Mouse (Mus musculus) layer of hippocampus, adult 8-10 months (tissue): ENCODE measurements at regions not wholly inside any gene's neighbourhood (a gene's known extent, or its start where the extent isn't known, plus 50 kb on each side); places are given as distances from the start of the nearest gene placed in this dataset.
A peak's percentile ranks its signal among the peaks of the same experiment; 100 is the strongest.

Experiments
- DNase-seq, 2 experiments: peaks; one replicate each; pipeline ENCODE4 v3.0.0; 2022; ENCODE audit warnings: low spot score in 2 of 2

DNA sequence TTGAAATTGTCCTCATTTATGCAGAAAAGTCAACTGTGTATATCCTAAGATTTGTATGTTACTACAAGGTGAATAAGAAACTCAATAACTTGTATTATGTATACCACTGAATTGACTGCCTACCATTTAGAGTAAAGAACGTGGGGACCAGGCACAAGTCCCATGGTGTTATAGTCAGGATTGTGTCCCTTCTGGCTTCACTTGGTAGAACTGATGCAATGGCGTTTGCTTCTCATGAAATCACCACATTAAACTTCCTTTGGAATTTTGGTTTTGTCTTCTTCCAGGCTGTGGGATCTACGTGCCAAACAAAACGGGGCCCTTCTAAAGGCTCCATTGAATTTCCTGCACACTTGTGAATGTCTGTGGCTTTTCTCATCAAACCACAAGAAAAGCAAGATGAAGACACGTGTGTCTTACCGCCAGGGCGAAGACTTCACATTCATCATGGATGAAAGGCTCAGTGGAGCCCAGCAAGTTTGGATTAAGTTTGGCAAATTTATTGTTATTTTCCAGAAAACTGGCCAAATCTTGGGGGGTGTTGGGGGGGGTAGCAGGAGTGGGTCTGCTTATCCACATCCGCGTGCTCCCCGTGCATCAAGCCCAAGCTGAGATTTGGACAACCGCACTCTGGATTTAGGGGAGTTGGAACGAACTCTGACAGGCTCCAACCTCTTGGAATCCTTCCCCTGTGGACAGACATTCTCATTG is 353.3 kb downstream of the Ankrd50 start:
- no peak for DNase-seq

DNA sequence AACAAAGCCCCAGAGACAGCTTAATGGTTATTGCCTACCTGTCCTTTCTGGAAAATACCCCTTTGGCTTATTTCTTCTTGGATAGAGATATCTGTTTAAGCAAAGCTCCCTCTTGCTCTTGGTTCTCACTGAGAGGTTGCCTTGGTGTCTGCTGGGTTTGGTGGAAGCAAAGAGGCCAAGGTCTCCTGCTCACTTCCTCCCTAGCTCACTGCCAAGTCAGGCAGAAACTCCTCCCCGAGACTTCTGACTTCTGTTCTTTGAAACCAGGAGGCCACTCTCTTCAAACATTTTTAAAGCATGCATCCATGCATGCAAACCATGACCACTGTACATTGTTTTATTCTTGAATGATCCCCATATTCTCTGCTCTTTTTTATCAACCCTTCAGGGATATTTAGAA is 354.6 kb downstream of the Ankrd50 start:
- no peak for DNase-seq

DNA sequence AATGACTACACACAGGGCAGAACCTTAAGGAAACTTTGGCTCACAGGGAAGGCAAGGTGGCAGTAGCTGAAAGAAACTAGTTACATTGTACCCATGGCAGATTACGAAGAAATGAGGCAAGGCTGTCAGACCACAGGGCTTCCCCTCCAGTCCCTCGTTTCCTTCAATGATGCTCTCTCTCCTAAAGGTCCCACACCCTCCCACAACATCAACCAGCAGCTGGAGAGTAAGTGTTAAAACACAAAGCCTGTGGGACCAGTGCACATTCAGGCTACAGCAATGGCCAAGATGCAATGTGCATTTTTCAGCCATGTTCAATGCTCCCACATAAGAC is 355.5 kb downstream of the Ankrd50 start:
- no peak for DNase-seq

DNA sequence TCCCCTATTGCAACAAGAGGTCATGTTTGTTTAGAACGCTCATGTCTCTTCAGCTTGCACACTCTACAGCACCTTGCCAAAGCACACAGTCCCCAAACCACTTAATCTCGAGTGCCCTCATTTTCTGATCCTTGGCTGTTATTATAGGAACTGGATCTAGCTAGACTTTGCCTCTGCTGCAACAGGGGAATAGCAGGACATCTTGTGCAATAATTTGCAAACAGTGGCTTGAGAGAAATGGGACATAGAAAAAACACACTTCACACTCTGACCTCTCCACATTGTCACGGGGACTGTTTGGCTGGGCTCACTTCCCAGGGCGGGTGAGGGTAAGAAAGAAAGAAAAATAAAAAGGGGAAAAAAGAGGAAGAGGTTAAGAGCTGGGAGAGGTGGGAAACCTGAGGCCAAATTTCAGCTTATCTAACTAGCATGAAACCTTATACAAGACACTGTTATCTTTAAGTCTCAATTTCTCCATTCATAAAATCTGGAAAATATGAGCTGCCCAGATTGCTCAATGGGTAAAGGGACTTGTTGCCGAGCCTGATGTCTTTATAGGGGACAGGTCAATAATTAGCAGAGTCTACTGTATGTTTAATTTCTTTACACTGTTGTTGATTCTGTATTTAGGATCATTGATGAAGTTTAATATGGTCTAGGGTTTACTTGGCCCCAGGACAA is 356.0 kb downstream of the Ankrd50 start:
- no peak for DNase-seq

DNA sequence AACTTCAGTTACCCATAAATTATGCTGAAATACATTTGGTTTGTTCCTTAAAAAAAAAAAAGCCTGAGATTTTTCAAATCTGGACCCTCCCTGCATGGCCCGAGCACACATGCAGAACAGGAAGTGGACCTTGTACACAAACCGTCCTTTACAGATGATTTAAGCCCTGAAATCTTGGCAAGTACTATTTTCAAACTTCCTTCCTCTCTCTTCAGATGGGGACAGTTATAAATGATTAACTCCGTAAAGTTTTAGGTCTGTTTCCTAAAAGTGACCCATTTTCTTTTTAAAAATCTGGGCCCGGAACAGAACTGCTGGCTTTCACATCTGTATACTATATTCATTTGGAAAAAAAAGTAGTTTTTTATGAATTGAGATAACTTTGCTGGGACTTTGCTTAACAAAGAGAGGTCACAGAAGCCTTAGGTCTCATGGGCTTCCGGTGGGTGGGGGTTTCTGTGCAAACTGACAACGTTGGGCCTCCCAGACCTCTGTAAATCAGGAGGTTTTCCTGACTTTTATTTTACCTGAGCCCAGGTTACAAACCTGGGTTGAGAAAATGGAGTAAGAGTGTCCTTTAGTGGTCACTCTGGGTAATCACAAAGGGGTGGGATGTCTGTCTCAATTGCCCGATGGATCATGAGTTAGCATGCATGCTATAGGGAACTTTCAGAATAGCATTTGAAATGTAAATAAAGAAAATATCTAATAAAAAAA is 368.4 kb downstream of the Ankrd50 start:
- no peak for DNase-seq

DNA sequence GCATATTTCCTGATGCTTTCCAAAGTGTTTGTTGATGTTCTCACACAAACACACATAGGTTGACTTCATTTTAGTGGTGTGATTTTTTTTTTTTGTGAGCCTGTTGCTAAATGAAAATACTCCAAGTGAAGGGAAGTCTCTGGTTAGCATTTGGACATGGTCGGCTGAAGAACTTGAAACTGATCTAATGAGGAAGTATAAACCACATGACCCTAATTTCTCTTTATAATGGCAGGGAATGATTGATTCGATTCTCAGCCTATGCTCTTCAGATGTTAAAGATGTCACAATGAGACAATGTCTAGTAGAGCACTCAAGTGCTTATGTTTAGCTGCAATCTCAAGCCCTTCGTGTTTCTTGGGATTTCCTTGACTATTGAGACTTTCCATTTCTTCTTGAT is 372.1 kb downstream of the Ankrd50 start:
- no peak for DNase-seq

DNA sequence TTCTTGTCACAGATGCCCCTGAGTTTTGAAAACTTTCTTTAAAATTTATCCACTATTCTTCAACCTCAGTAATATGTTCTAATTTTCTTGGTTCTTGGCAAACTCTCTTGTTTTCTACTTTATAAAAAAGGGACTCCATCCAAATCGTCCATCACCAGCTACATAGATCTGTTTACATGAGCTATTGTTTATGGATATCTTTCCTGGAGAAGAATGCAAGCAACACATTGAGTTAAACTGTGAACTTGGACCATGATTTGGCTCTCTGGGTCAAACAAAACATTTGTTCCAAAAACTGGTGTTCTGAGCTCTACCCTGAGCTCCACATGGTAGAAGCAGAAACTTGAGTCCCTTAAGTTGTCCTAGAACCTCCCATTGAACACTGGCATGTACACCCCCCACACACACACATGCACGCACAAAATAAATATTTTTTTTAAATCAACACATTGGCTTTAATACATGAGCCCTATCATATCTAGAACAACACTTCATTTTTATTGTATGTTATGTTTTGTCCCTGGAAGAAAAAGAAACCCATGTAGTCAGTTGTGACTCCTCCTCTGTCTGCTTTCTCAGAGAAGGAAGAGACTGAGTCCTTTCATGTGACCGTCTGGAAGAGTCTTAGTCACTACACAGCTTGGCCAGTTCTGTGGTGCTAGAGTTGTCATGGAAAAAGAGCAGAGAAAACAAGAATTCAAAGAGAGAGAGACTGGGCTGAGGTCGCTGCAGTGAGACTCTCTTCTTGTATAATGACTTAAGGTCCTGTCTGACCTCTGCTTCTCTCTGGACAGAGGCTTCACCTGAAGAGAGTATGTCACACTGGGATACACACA is 379.4 kb downstream of the Ankrd50 start:
- DNase-seq, result no peak

DNA sequence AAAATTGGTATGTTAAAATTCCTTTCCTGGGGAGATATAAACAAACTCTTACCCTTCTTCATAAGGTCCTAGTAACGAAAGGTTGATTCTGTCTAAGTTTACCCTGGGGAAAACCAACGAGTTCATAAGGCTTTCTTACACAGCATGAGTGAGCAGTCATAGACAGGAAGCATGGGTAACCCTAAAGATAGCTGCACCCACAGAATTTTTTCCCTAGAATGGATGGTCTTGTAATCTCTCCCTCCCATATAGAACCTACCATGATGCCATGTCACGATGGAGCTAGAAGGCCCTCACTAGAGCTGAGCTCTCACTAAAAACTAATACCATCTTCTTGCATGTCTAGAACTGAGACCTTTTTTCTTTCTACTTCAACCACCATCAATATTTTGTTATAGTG is 380.1 kb upstream of the Gm5148 start:
- DNase-seq, result no peak

DNA sequence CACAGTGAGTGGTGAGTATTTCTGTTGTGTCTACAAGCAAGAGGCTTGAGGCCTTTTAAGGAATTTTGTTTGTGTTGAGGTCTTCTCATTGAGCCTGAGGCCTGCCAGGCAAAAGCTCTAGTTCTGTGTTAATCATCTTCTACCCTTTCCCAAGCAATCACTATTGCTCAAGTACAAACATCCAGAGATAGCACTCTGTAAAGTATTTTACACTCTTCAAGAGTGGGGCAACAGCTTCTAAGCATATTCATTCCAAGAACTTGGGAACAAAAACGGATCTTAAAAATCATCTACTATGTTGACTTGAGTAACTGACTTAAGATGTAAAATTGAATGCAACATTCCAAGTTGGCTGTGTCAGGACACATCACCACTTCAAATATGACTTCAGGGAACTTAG is 378.7 kb upstream of the Gm5148 start:
- DNase-seq, result no peak

DNA sequence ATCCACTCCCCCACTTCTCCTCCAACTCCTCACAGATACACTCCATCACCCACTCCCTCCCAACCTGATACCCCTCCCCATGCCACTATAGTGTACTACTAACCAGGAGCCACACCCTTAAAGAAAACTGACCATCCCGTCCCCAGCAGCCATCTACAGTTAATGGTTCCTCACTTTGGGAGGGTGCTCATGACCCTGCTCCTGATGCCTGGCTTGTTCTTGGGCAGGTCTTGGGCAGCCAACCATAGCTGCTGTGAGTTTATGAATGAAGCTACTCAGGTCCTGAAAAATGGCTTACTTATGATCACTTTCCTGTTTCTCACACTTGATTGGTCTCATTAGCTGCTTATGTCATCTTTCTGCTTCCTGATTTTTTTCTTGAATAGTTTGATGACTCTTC is 377.9 kb upstream of the Gm5148 start:
- no peak for DNase-seq

DNA sequence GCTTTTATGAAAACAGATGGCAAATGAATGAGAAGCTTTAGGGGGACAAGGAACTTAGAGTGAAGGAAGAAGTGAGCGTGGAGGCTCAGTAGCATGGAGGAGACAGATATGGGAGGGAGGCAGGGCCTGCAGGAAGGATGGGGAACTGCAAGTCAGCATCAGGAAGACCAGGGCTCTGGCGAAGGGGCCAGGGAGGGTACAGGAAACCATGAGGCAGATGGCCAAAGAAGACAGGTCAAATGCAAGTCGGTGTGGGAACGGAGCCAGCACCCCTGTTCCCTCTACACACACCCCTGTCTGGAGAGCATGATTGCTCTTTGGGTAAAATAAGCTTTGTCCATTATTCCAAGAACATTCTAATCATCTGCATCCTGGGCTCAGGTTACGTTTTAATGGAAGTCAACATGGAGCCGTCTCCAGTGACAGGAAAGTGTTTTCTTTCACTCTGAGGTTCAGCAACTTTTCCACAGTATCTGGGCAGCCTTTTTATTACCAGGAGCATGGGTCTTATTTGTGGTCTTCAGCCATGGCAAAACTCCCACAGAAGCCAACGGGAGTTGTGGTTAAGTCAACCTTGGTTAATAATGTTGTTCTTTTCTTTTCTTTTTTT is 370.2 kb upstream of the Gm5148 start:
- DNase-seq, result peak; percentile 7 to 10

DNA sequence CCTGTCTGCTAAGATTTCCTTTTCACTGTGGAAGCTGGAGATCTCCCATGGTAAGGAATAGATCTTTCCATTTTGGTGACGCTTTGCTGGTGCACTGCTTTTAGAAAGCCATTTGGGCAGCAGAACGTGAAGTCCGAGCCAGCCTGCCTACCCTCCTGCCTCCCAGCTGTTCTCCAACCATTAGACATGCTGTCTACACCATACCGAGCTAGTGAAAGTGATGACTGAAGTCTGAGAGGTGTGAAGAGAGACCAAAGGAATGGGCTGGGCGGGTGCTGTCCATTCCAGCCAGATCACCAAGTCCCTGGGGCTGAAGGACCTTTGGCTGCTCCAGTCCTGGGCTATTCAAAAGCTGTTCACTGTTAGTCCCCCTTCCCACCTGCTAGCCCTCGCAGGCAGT is 360.3 kb upstream of the Gm5148 start:
- DNase-seq, result no peak

DNA sequence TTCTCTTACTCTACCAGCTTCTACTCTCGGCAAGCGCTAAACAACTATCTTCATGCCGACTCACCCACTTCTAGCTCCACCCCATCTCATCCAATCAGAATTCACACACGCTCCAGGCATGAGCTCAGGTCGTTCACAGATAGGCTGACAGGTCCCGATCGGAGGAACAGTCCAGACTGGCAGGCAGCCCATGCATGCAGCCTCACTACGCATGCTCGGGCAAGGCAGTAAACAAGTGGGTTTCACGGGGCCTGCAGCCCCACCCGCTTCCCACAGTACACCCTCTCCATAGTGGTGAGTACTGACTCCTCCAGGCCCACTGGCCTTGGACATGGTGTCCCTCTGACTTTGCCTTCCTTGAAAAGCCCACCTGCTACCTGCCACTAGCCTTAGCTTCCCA is 358.1 kb upstream of the Gm5148 start:
- DNase-seq, result no peak

DNA sequence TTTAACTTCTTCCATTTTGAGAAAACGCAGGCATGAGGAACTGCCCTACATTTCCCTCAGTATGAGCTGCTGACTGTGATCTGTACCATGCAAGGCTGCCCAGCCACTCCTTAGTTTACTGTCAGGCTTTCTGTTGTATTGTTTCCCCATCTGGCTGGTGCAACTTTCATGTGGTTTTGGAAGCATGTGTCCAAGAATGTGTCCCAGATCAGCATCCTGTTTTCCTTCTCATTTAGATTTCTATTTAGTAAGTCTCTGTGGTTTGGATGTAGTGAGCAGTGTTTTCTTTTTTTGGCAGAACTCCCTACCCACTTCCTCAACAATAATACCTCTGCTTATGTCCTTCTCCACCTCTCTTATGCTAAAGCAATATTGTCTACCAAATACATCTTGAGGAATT is 352.5 kb upstream of the Gm5148 start:
- DNase-seq, result peak in 1 of 2 experiments; percentile 4

DNA sequence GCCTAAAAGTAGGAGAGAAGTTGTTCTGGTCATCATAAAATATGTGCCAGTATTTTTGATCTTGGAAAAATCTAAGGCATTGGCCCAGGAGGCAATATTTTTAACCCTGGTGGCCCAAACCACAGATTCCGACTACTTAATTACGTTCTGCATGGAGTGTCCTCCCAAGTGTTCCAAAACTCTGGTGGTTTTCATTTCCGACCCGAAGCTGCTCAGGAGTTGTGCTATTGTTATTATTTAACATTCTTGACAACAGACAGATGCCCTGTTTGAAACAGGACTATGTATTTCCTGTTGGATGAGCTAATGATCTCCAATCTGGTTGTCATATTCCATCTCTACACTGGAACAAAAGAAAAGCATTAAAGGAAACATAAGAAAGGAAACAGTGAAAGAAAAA is 349.7 kb upstream of the Gm5148 start:
- DNase-seq, result no peak

DNA sequence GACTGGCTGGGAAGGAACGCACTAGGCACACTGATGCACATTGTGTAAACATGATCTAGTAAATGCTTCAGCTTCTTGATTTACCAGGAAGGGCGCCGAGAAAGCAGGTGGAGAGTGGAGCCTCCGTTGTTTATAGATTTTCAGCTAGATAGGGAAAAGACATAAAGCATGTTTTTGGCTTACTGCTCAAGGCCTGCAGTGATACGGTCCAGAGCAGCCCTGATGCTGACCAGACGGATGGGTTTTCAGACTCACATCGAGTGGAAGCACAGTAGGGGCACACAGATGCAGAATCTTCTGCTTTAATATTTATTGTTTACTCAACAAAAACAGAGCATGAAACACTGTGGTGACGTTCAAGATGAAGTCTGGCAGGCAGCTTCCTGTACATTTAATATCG is 331.3 kb upstream of the Gm5148 start:
- no peak for DNase-seq

DNA sequence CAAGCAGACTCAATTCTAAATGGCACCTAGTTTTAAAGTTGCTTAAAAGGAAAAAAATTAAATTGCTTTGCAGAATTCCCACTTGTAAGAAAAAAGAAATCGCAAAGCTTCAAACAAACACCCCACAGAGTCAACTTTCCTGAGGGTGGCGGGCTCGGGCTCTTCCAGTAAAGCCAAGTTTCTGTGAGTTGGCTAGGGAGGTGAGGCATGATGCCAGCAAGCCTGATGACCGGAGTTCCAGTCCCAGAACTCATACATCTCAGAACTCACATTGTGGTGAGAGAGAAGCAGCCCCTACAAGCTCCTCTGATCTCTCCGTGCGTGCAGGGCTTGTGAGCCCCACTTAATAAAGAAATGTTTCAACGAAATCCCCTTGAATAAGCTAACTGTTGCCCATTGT is 328.7 kb upstream of the Gm5148 start:
- DNase-seq, result no peak

DNA sequence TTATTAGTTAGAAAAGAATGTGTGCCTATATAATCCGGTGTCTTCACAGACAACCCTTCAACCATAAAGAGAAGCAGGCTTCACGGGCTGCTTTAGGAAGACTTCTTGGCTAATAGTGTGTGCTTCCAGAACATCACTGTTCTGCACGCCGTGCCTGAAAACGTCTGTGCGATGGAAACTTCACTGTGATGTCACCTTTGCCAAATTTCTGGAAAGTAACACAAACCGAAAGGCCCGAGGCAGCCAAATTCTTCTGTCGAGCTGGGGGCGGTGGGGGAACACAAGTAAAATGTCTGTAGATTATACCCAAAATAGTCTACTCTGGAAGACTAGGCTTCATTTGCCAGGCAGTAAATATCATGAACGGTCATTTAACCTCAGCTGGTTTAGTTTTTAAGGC is 327.5 kb upstream of the Gm5148 start:
- no peak for DNase-seq

DNA sequence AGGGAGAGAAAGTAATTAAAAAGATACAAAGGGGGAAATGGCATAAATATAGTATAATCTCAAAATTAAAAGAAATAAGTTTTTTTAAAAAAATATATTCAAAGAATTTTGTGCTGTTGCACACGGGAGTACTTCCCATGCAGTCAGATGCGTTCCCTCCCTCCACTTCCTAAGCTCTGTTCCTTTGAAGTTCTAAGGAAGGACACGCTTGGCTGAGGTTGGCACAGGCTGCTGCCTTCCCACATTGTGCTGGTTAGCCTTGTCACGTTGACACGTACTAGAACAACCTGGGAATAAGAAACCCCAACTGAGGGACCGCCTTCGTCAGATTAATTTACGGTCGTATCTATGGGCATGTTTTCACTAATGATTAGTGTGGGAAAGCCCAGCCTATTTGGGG is 326.6 kb upstream of the Gm5148 start:
- DNase-seq, result no peak

DNA sequence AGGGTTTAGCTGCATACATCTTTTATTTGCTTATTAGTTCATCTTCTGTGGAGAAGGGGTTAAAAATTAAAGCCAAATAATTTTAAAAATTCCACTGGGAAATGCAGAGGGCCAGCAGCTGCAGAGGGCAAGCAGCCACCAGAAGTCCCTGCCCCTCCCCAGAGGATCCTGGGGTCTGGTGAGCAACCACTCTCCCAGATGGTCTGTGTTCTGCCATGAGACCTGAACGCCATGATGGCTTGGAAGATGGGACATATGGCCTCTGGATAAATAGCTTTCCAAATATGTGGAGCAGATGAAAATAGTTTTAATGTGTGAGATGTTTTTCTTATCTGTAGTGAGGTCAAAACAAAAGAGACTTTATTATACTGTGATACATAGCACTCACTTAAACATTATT is 326.1 kb upstream of the Gm5148 start:
- DNase-seq, result no peak

DNA sequence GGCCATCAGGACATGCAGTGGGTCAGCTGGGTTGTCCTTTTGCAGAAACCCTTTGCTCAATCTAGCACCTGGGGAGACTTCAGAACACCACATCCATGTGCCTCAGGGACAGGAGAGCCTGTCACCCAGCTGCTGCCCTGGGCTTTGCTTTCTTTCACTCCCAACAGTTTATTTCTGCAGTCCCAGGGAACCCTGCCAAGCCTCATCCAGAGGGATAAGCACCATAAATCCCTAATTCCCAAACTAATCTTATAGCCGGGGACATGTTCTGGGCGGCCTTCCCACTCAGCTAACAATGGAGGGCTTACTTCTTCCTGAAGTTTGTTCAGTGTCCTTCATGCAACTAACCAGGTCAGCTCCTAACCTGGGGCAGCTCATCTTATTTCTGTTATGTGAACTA is 325.0 kb upstream of the Gm5148 start:
- DNase-seq, result no peak

DNA sequence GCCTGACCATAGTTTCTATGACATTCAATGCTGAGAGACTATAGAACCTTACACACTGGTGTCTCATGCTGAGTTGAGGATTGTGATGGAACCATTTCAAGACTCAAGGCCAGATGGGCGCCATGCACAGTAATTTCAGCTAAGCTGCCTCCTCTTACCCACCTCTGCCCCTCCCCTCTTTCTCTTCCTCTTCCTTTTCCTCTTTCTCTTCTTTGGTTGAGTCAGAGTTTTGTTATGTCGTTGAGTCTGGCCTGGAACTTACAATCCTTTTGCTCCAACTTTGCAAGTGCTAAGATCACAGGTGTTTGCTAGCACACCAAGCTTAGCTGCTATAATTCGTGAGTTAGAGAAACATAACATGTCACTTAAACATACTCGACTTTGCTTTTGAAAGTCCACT is 323.2 kb upstream of the Gm5148 start:
- no peak for DNase-seq
